Mouse (Mus musculus) heart, embryonic 16.5 days (tissue): ENCODE measurements at regions not wholly inside any gene's neighbourhood (a gene's known extent, or its start where the extent isn't known, plus 50 kb on each side); places are given as distances from the start of the nearest gene placed in this dataset.

Experiments used
- ATAC-seq: fragments of 200-750 bp; cut with Nextera tagmentation; replicated peaks from 2 replicates; pipeline ENCODE4 v1.8.0; 2017; ENCODE audit warnings: moderate number of reproducible peaks; ENCODE audit not compliant: insufficient read depth, low FRiP score; ENCODE audit errors: extremely low read depth
- H3K27ac ChIP-seq: fragments of 300-500 bp; sonication (generic); 2 replicates; pipeline ENCODE4 v1.5.1; 2014; ENCODE audit warnings: mild to moderate bottlenecking, low read length, control low read depth, moderate library complexity
- H3K27me3 ChIP-seq: fragments of 300-500 bp; sonication (generic); 2 replicates; pipeline ENCODE4 v1.6.1; 2014; ENCODE audit warnings: low read length, mixed read lengths; ENCODE audit not compliant: control insufficient read depth, insufficient read depth
- H3K36me3 ChIP-seq: fragments of 300-500 bp; sonication (generic); 2 replicates; pipeline ENCODE4 v1.6.1; 2014; ENCODE audit not compliant: control insufficient read depth, insufficient read depth
- H3K4me1 ChIP-seq: fragments of 300-500 bp; sonication (generic); 2 replicates; pipeline ENCODE4 v1.6.1; 2014; ENCODE audit warnings: low read length, mixed read lengths; ENCODE audit not compliant: control insufficient read depth, insufficient read depth
- H3K4me2 ChIP-seq: fragments of 300-500 bp; sonication (generic); 2 replicates; pipeline ENCODE4 v1.6.1; 2014; ENCODE audit warnings: low read depth, mild to moderate bottlenecking, control low read depth, low read length
- H3K4me3 ChIP-seq: fragments of 300-500 bp; sonication (generic); 2 replicates; pipeline ENCODE4 v1.5.1; 2014; ENCODE audit warnings: mild to moderate bottlenecking, control low read depth, low read length
- H3K9ac ChIP-seq: fragments of 300-500 bp; sonication (generic); 2 replicates; pipeline ENCODE4 v1.6.1; 2014; ENCODE audit warnings: low read length, control low read depth
- H3K9me3 ChIP-seq: fragments of 300-500 bp; sonication (generic); replicated peaks from 2 replicates; pipeline ENCODE4 v1.6.1; 2016; ENCODE audit warnings: low read length; ENCODE audit not compliant: control insufficient read depth
- WGBS: fragments of 180-500 bp; shearing (Covaris S2); extraction: QIAGEN DNeasy Blood & Tissue Kit; methylation state at CpG from one replicate; pipeline ENCODE4 v1.1.7; 2014; 5-methylcytosine and 5-hydroxymethylcytosine counted together

GRCm38 (mm10) chr16:7602428-7602827, 822.5 kb downstream of the Tmem114 start:
- Histone ChIP-seq H3K4me1 (no peaks in the 10 kb centered on the region), H3K27me3 (no peaks in the 10 kb centered on the region), H3K9me3 (peaks cover 2% of the 10 kb centered on the region; the same call in 1 of the 2 replicates), H3K36me3 (no peaks in the 10 kb centered on the region), H3K4me3 (no peak overlapping the region), H3K4me2 (no peak overlapping the region), H3K27ac (no peak overlapping the region), H3K9ac (no peak overlapping the region)
- WGBS, result 33% methylated on average over 1 of the region's 1 CpGs
- ATAC-seq, result no peak

- Histone ChIP-seq H3K36me3 (no peaks in the 10 kb centered on the region), H3K27me3 (no peaks in the 10 kb centered on the region), H3K4me3 (no peak overlapping the region), H3K4me1 (no peaks in the 10 kb centered on the region), H3K9ac (no peak overlapping the region), H3K4me2 (no peak overlapping the region), H3K27ac (no peak overlapping the region), H3K9me3 (no peaks in the 10 kb centered on the region)
- no peak for ATAC-seq
- WGBS, result 58% methylated on average over 3 of the region's 3 CpGs
These were observed 850.1 kb downstream of the Tmem114 start for GRCm38 (mm10) chr16:7574879-7575278.

- H3K9ac ChIP-seq, result no peak overlapping the region
- H3K4me1 ChIP-seq, result no peaks in the 10 kb centered on the region
- H3K27me3 ChIP-seq, result no peaks in the 10 kb centered on the region
- ATAC-seq, result no peak
- no peaks in the 10 kb centered on the region for H3K36me3 ChIP-seq
- WGBS, result 51% methylated on average over 2 of the region's 2 CpGs
- H3K9me3 ChIP-seq, result no peaks in the 10 kb centered on the region
- no peak overlapping the region for H3K27ac ChIP-seq
- no peak overlapping the region for H3K4me2 ChIP-seq
- H3K4me3 ChIP-seq, result no peak overlapping the region
These were observed 864.1 kb downstream of the Tmem114 start for GRCm38 (mm10) chr16:7560841-7561240.

GRCm38 (mm10) chr16:7559177-7559576, 865.8 kb downstream of the Tmem114 start:
- Histone ChIP-seq H3K4me2 (no peak overlapping the region), H3K9ac (no peak overlapping the region), H3K36me3 (no peaks in the 10 kb centered on the region), H3K27me3 (no peaks in the 10 kb centered on the region), H3K4me1 (no peaks in the 10 kb centered on the region), H3K4me3 (no peak overlapping the region), H3K9me3 (no peaks in the 10 kb centered on the region), H3K27ac (no peak overlapping the region)
- ATAC-seq, result no peak
- WGBS, result 71% methylated on average over 1 of the region's 1 CpGs

GRCm38 (mm10) chr16:7558637-7559036, 866.3 kb downstream of the Tmem114 start:
- Histone ChIP-seq H3K4me3 (no peak overlapping the region), H3K9ac (no peak overlapping the region), H3K4me1 (no peaks in the 10 kb centered on the region), H3K4me2 (no peak overlapping the region), H3K9me3 (no peaks in the 10 kb centered on the region), H3K27ac (no peak overlapping the region), H3K27me3 (no peaks in the 10 kb centered on the region), H3K36me3 (no peaks in the 10 kb centered on the region)
- no peak for ATAC-seq
- 74% methylated on average over 1 of the region's 1 CpGs for WGBS

- 85% methylated on average over 9 of the region's 9 CpGs for WGBS
- H3K36me3 ChIP-seq, result no peaks in the 10 kb centered on the region
- ATAC-seq, result no peak
- H3K4me1 ChIP-seq, result no peaks in the 10 kb centered on the region
- H3K4me3 ChIP-seq, result no peak overlapping the region
- H3K4me2 ChIP-seq, result no peak overlapping the region
- no peak overlapping the region for H3K27ac ChIP-seq
- no peaks in the 10 kb centered on the region for H3K27me3 ChIP-seq
- H3K9ac ChIP-seq, result no peak overlapping the region
- no peaks in the 10 kb centered on the region for H3K9me3 ChIP-seq
These were observed 869.0 kb downstream of the Tmem114 start for GRCm38 (mm10) chr16:7555911-7556310.

GRCm38 (mm10) chr16:7549568-7549967, 875.4 kb downstream of the Tmem114 start:
- no peak overlapping the region for H3K27ac ChIP-seq
- H3K4me1 ChIP-seq, result no peaks in the 10 kb centered on the region
- ATAC-seq, result no peak
- no peak overlapping the region for H3K4me3 ChIP-seq
- H3K36me3 ChIP-seq, result no peaks in the 10 kb centered on the region
- H3K9me3 ChIP-seq, result no peaks in the 10 kb centered on the region
- no peak overlapping the region for H3K4me2 ChIP-seq
- no peaks in the 10 kb centered on the region for H3K27me3 ChIP-seq
- WGBS, result 54% methylated on average over 1 of the region's 1 CpGs
- no peak overlapping the region for H3K9ac ChIP-seq

- 71% methylated on average over 4 of the region's 4 CpGs for WGBS
- Histone ChIP-seq H3K4me3 (no peak overlapping the region), H3K27ac (no peak overlapping the region), H3K4me2 (no peak overlapping the region), H3K36me3 (no peaks in the 10 kb centered on the region), H3K9ac (no peak overlapping the region), H3K4me1 (no peaks in the 10 kb centered on the region), H3K9me3 (no peaks in the 10 kb centered on the region), H3K27me3 (no peaks in the 10 kb centered on the region)
- no peak for ATAC-seq
These were observed 880.9 kb downstream of the Tmem114 start for GRCm38 (mm10) chr16:7544067-7544466.

GRCm38 (mm10) chr16:7529811-7530210, 895.1 kb downstream of the Tmem114 start:
- Histone ChIP-seq H3K4me1 (no peaks in the 10 kb centered on the region), H3K36me3 (no peaks in the 10 kb centered on the region), H3K9ac (no peak overlapping the region), H3K27me3 (no peaks in the 10 kb centered on the region), H3K4me2 (no peak overlapping the region), H3K9me3 (no peaks in the 10 kb centered on the region), H3K27ac (no peak overlapping the region), H3K4me3 (no peak overlapping the region)
- no peak for ATAC-seq
- 94% methylated on average over 2 of the region's 2 CpGs for WGBS

- no peaks in the 10 kb centered on the region for H3K36me3 ChIP-seq
- no peak overlapping the region for H3K4me3 ChIP-seq
- WGBS, result 52% methylated on average over 5 of the region's 5 CpGs
- H3K9me3 ChIP-seq, result no peaks in the 10 kb centered on the region
- no peaks in the 10 kb centered on the region for H3K4me1 ChIP-seq
- no peak overlapping the region for H3K9ac ChIP-seq
- no peak for ATAC-seq
- no peak overlapping the region for H3K4me2 ChIP-seq
- no peaks in the 10 kb centered on the region for H3K27me3 ChIP-seq
- H3K27ac ChIP-seq, result no peak overlapping the region
These were observed 896.0 kb downstream of the Tmem114 start for GRCm38 (mm10) chr16:7528963-7529362.
